Mouse (Mus musculus) olfactory bulb, adult 2 months (tissue): ENCODE measurements around the gene Cnpy1. TPM values are rescaled to one million over a fixed set of nuclear protein-coding genes. Genes with fewer than 3 reads are reported as not detected.

Source experiments
- H3K27ac ChIP-seq: fragments of 200-500 bp; 2 replicates; pipeline ENCODE4 v1.5.1; 2012; ENCODE audit warnings: low read depth, low read length; ENCODE audit not compliant: insufficient read depth
- H3K4me1 ChIP-seq: fragments of 200-500 bp; 2 replicates; pipeline ENCODE4 v1.6.1; 2012; ENCODE audit warnings: low read length; ENCODE audit not compliant: control insufficient read depth, insufficient read depth
- H3K4me3 ChIP-seq: fragments of 200-500 bp; 2 replicates; pipeline ENCODE4 v1.5.1; 2012; ENCODE audit warnings: mild to moderate bottlenecking, low read depth, low read length, moderate library complexity; ENCODE audit not compliant: insufficient read depth
- CTCF ChIP-seq: fragments of 200-500 bp; IDR thresholded peaks from 2 replicates; pipeline ENCODE4 v1.5.1; 2012; ENCODE audit warnings: low read depth, mild to moderate bottlenecking, low read length, moderate library complexity; ENCODE audit not compliant: insufficient read depth
- POLR2A ChIP-seq: fragments of 200-500 bp; IDR thresholded peaks from 2 replicates; pipeline ENCODE4 v1.6.1; 2012; ENCODE audit warnings: mild to moderate bottlenecking, low read depth, low read length, moderate library complexity; ENCODE audit not compliant: insufficient read depth
- WGBS: fragments of 180-500 bp; shearing (Covaris S2); methylation state at CpG from one replicate; pipeline ENCODE4 v1.1.7; 2018; 5-methylcytosine and 5-hydroxymethylcytosine counted together
- polyA plus RNA-seq: library from polyadenylated mRNA; stranded (reverse); fragments of >200 nt; gene quantifications from 2 replicates; pipeline ENCODE4 v1.2.4, GENCODE M21; 2012; ENCODE audit warnings: low replicate concordance; ENCODE audit not compliant: missing spikeins, insufficient read depth, insufficient read length

Gene Cnpy1
- polyA plus RNA-seq, 1 experiment: not detected

- TF ChIP-seq CTCF: no peak
- no peak for TF ChIP-seq POLR2A
- no peak overlapping the region for H3K4me3 ChIP-seq
- peaks cover 5% of the 10 kb centered on the region for H3K4me1 ChIP-seq
- 93% methylated on average over 2 of the region's 2 CpGs for WGBS
- H3K27ac ChIP-seq: no peak overlapping the region
Observed at GRCm38 (mm10) chr5:28250479-28250878, 4.9 kb upstream of the Cnpy1 start.

- Histone ChIP-seq H3K27ac (no peak overlapping the region), H3K4me1 (no peaks in the 10 kb centered on the region), H3K4me3 (no peak overlapping the region)
- WGBS: 75% methylated on average over 4 of the region's 4 CpGs
- TF ChIP-seq CTCF (no peak), POLR2A (no peak)
Observed at GRCm38 (mm10) chr5:28245121-28245520, 485 bp downstream of the Cnpy1 start.

- H3K27ac ChIP-seq: no peak overlapping the region
- TF ChIP-seq POLR2A (no peak), CTCF (no peak)
- no peaks in the 10 kb centered on the region for H3K4me1 ChIP-seq
Observed at GRCm38 (mm10) chr5:28243501-28244177, 2.0 kb downstream of the Cnpy1 start.

GRCm38 (mm10) chr5:28241423-28241822 lies 4.2 kb downstream of the Cnpy1 start:
- Histone ChIP-seq H3K4me3 (no peak overlapping the region), H3K27ac (no peak overlapping the region), H3K4me1 (no peaks in the 10 kb centered on the region)
- WGBS: 86% methylated on average over 4 of the region's 4 CpGs
- TF ChIP-seq POLR2A (no peak), CTCF (no peak)

More at GRCm38 (mm10) chr5:28243501-28244177, 2.0 kb downstream of the Cnpy1 start:
- no peak overlapping the region for H3K4me3 ChIP-seq
- WGBS: 79% methylated on average over 8 of the region's 8 CpGs

- 75% methylated on average over 5 of the region's 5 CpGs for WGBS
- Histone ChIP-seq H3K4me1 (0 out of 2 replicates have a peak, but pooled peaks cover 4% of the 10 kb centered on the region), H3K27ac (no peak overlapping the region), H3K4me3 (no peak overlapping the region)
- TF ChIP-seq CTCF (no peak), POLR2A (no peak)
Observed at GRCm38 (mm10) chr5:28239829-28240228, 5.8 kb downstream of the Cnpy1 start.

- Histone ChIP-seq H3K4me1 (0 out of 2 replicates have a peak, but pooled peaks cover 4% of the 10 kb centered on the region), H3K4me3 (no peak overlapping the region), H3K27ac (no peak overlapping the region)
- TF ChIP-seq CTCF (no peak), POLR2A (no peak)
- WGBS: 89% methylated on average over 5 of the region's 5 CpGs
Observed at GRCm38 (mm10) chr5:28238876-28239275, 6.7 kb downstream of the Cnpy1 start.

- Histone ChIP-seq H3K27ac (no peak overlapping the region), H3K4me1 (0 out of 2 replicates have a peak, but pooled peaks cover 4% of the 10 kb centered on the region), H3K4me3 (no peak overlapping the region)
- WGBS: 57% methylated on average over 4 of the region's 4 CpGs
- TF ChIP-seq CTCF (no peak; the same call in 1 of the 2 replicates), POLR2A (no peak)
Observed at GRCm38 (mm10) chr5:28238152-28238551, 7.5 kb downstream of the Cnpy1 start.

- Histone ChIP-seq H3K4me1 (0 out of 2 replicates have a peak, but pooled peaks cover 4% of the 10 kb centered on the region), H3K27ac (no peak overlapping the region), H3K4me3 (no peak overlapping the region)
- TF ChIP-seq CTCF (no peak), POLR2A (no peak)
- WGBS: 85% methylated on average over 2 of the region's 2 CpGs
Observed at GRCm38 (mm10) chr5:28237715-28238114, 7.9 kb downstream of the Cnpy1 start.

- Histone ChIP-seq H3K4me1 (0 out of 2 replicates have a peak, but pooled peaks cover 4% of the 10 kb centered on the region), H3K4me3 (no peak overlapping the region), H3K27ac (no peak overlapping the region)
- WGBS: 57% methylated on average over 4 of the region's 4 CpGs
- TF ChIP-seq CTCF: no peak
- TF ChIP-seq POLR2A: no peak
Observed at GRCm38 (mm10) chr5:28237055-28237454, 8.6 kb downstream of the Cnpy1 start.
